In genomic region chr13:58302421-58303145, GRCm38 (mm10) we compare ENCODE assay signal across 32 mouse cellular contexts. TPM values are rescaled to one million over a fixed set of nuclear protein-coding genes. Genes with fewer than 3 reads are reported as not detected.
DNase-seq lines count a peak whose midpoint lies in the region; ATAC-seq and TF ChIP-seq lines count a peak whose summit lies in the region.
"Had no signal": no experiment of that assay in that cellular context is flagged by ENCODE, and none has a peak within 500 bp of the region (broad histone marks: within the 10 kb centered on the region; RNA-seq: fewer than 3 reads in every experiment).

No protein-coding gene starts in this region.

- DNase-seq in limb, embryonic 14.5 days (ENCODE audit: low spot score) = no peak
- DNase-seq in limb, embryonic 10.5 days (ENCODE audit: low spot score) = no peak
- peak; percentile 42 to 58 for DNase-seq in cerebellum, adult 18-20 months
- DNase-seq in cerebellum, adult 9-11 months = peak; percentile 59
- no peak for DNase-seq in layer of hippocampus, adult 18-20 months (ENCODE audit: low spot score in 2 of 2)
- no peak for DNase-seq in MN1 (ENCODE audit: low spot score)
- DNase-seq in kidney, adult 18-20 months = no peak
- DNase-seq: adrenal gland, postnatal 25 days; gastrocnemius, postnatal 14 days; heart, postnatal 14 days; kidney, adult 9 months; kidney, postnatal 10 days; layer of hippocampus, adult 9-11 months; liver, embryonic 13.5 days; lung, adult 18-20 months; lung, postnatal 10 days; right cerebral cortex, adult 18-20 months; right cerebral cortex, postnatal 4 days; thymus, adult 18-20 months; thymus, postnatal 25 days had no signal

- H3K4me1 ChIP-seq in limb, embryonic 14.5 days (ENCODE audit: control insufficient read depth, insufficient read depth, low read length) = no peaks in the 10 kb centered on the region
- H3K4me1 ChIP-seq in limb, embryonic 10.5 days = peaks cover 12% of the 10 kb centered on the region
- H3K4me1 ChIP-seq: embryonic facial prominence, embryonic 15.5 days; forebrain, embryonic 13.5 days; limb, embryonic 15.5 days; liver, embryonic 13.5 days; neural tube, embryonic 12.5 days had no signal

- no peak overlapping the region for H3K4me2 ChIP-seq in limb, embryonic 14.5 days (replicated peaks; ENCODE audit: low read depth, low read length, severe bottlenecking)
- H3K4me2 ChIP-seq: embryonic facial prominence, embryonic 15.5 days; forebrain, embryonic 13.5 days; limb, embryonic 15.5 days; liver, embryonic 13.5 days; neural tube, embryonic 12.5 days had no signal

- no peaks in the 10 kb centered on the region for H3K9me3 ChIP-seq in limb, embryonic 14.5 days (ENCODE audit: control insufficient read depth, low read length)
- no peaks in the 10 kb centered on the region for H3K9me3 ChIP-seq in limb, embryonic 10.5 days (replicated peaks)
- H3K9me3 ChIP-seq: embryonic facial prominence, embryonic 10.5 days; embryonic facial prominence, embryonic 15.5 days; forebrain, embryonic 13.5 days; limb, embryonic 15.5 days; liver, embryonic 13.5 days; neural tube, embryonic 12.5 days had no signal

- no peak for TF ChIP-seq POLR2A in limb, embryonic 14.5 days (IDR thresholded peaks at IDR 0.05; ENCODE audit: borderline replicate concordance, extremely low read depth, insufficient read depth, insufficient read length)

- 68% methylated on average over 9 of the region's 9 CpGs for WGBS in limb, embryonic 14.5 days
- WGBS in limb, embryonic 10.5 days = 79% methylated on average over 9 of the region's 9 CpGs

- no peak overlapping the region for H3K27ac ChIP-seq in limb, embryonic 14.5 days (replicated peaks; ENCODE audit: low read depth, low read length)
- H3K27ac ChIP-seq in limb, embryonic 10.5 days = no peak overlapping the region
- H3K27ac ChIP-seq: embryonic facial prominence, embryonic 10.5 days; embryonic facial prominence, embryonic 15.5 days; forebrain, embryonic 13.5 days; limb, embryonic 15.5 days; liver, embryonic 13.5 days; macrophage; neural tube, embryonic 12.5 days; stomach, postnatal 0 days had no signal

- no peak for ATAC-seq in limb, embryonic 14.5 days (ENCODE audit: low FRiP score, low read depth)
- ATAC-seq: CD4-positive, CD25-positive, alpha-beta regulatory T cell, adult 4 months; forebrain, embryonic 13.5 days; intestine, embryonic 16.5 days; midbrain, embryonic 16.5 days had no signal

- H3K4me3 ChIP-seq in limb, embryonic 14.5 days (replicated peaks; ENCODE audit: low read length) = no peak overlapping the region
- no peak overlapping the region for H3K4me3 ChIP-seq in limb, embryonic 10.5 days
- H3K4me3 ChIP-seq: embryonic facial prominence, embryonic 10.5 days; embryonic facial prominence, embryonic 15.5 days; forebrain, embryonic 13.5 days; limb, embryonic 15.5 days; liver, embryonic 13.5 days; myocyte; neural tube, embryonic 12.5 days had no signal

- no peaks in the 10 kb centered on the region for H3K27me3 ChIP-seq in limb, embryonic 14.5 days (ENCODE audit: control insufficient read depth, insufficient read depth, low read length)
- H3K27me3 ChIP-seq in limb, embryonic 10.5 days (ENCODE audit: low read depth, poor library complexity, severe bottlenecking) = no peaks in the 10 kb centered on the region
- H3K27me3 ChIP-seq: embryonic facial prominence, embryonic 15.5 days; forebrain, embryonic 13.5 days; limb, embryonic 15.5 days; liver, embryonic 13.5 days; neural tube, embryonic 12.5 days had no signal

- no peaks in the 10 kb centered on the region for H3K36me3 ChIP-seq in limb, embryonic 14.5 days (ENCODE audit: control insufficient read depth, insufficient read depth, low read length)
- no peaks in the 10 kb centered on the region for H3K36me3 ChIP-seq in limb, embryonic 10.5 days
- H3K36me3 ChIP-seq: embryonic facial prominence, embryonic 10.5 days; embryonic facial prominence, embryonic 15.5 days; limb, embryonic 15.5 days; liver, embryonic 13.5 days; neural tube, embryonic 12.5 days had no signal

- peak overlapping the region; percentile 12; the same call in 1 of the 2 replicates for H3K9ac ChIP-seq in limb, embryonic 14.5 days (ENCODE audit: low read depth, low read length, severe bottlenecking)
- H3K9ac ChIP-seq: embryonic facial prominence, embryonic 15.5 days; forebrain, embryonic 13.5 days; limb, embryonic 15.5 days; liver, embryonic 13.5 days; neural tube, embryonic 12.5 days had no signal

RNA-seq across cellular contexts. Expression of gene Gkap1, which starts 27.1 kb away (rescaled TPM):
- polyA plus RNA-seq in limb, embryonic 14.5 days (2012; rRNA removed) = 18.8 and 27.3 TPM in 2 replicates
- 30.9 and 33.5 TPM in 2 replicates for polyA plus RNA-seq in limb, embryonic 14.5 days (2014; fragmentation: Nextera tagmentation; extraction: Ambion mirVana)
- polyA plus RNA-seq in limb, embryonic 10.5 days (2016; fragmentation: Nextera tagmentation; extraction: Ambion mirVana) = 10.6 and 12.8 TPM in 2 replicates
- total RNA-seq in layer of hippocampus, adult 18-20 months (2021) = 10 to 100 TPM; 22.1 to 24.6 TPM

RNA-seq across cellular contexts. Expression of gene Kif27, which starts 56.3 kb away (rescaled TPM):
- 0.69 and 0.89 TPM in 2 replicates for polyA plus RNA-seq in limb, embryonic 14.5 days (2012; rRNA removed)
- 0.39 and 0.58 TPM in 2 replicates for polyA plus RNA-seq in limb, embryonic 14.5 days (2014; fragmentation: Nextera tagmentation; extraction: Ambion mirVana)
- 0.58 and 0.78 TPM in 2 replicates for polyA plus RNA-seq in limb, embryonic 10.5 days (2016; fragmentation: Nextera tagmentation; extraction: Ambion mirVana)
- 1 to 10 TPM; 3.3 to 3.6 TPM for total RNA-seq in layer of hippocampus, adult 18-20 months (2021)
- total RNA-seq: granulocyte monocyte progenitor cell, adult 5-6 weeks had no signal
- polyA plus RNA-seq: CD4-positive, CD25-positive, alpha-beta regulatory T cell, adult 4 months had no signal

Comparison
In these comparisons a context has a peak if more than half of its experiments do, and no peak if none do; other contexts are left out.
1. DNase-seq: peak in cerebellum, adult 18-20 months (2 of 2) and cerebellum, adult 9-11 months (single experiment); none in limb, embryonic 14.5 days (single experiment), limb, embryonic 10.5 days (single experiment), layer of hippocampus, adult 18-20 months (0 of 2), MN1 (single experiment) and kidney, adult 18-20 months (single experiment).